ENCODE assay signal across 8 mouse cellular contexts in genomic region chr3:75955661-75956491, GRCm38 (mm10). TPM values are rescaled to one million over a fixed set of nuclear protein-coding genes. Genes with fewer than 3 reads are reported as not detected.
DNase-seq lines count a peak whose midpoint lies in the region; ATAC-seq and TF ChIP-seq lines count a peak whose summit lies in the region.

No protein-coding gene starts in this region.

- peak overlapping the region; percentile 80 for H3K4me2 ChIP-seq in lung, embryonic 14.5 days

- no peaks in the 10 kb centered on the region for H3K36me3 ChIP-seq in lung, embryonic 14.5 days (ENCODE audit: insufficient read depth)
- H3K36me3 ChIP-seq in megakaryocyte, embryonic 14.5 days (replicated peaks; ENCODE audit: low read length), result peaks cover 25% of the 10 kb centered on the region

- no peak for TF ChIP-seq CTCF in lung, embryonic 14.5 days (IDR thresholded peaks at IDR 0.05; ENCODE audit: low read depth)
- no peak for TF ChIP-seq CTCF in layer of hippocampus, adult 2 months (conservative IDR thresholded peaks at IDR 0.05)

- under 1% methylated on average over 47 of the region's 47 CpGs for WGBS in lung, embryonic 14.5 days

- H3K9ac ChIP-seq in lung, embryonic 14.5 days, result peak overlapping the region; percentile 79

- H3K27ac ChIP-seq in lung, embryonic 14.5 days (ENCODE audit: low read depth), result peak overlapping the region; percentile 93
- peak overlapping the region; percentile 85 for H3K27ac ChIP-seq in layer of hippocampus, adult 2 months

- no peaks in the 10 kb centered on the region for H3K9me3 ChIP-seq in lung, embryonic 14.5 days (ENCODE audit: low read depth, low read length)
- H3K9me3 ChIP-seq in megakaryocyte, embryonic 14.5 days, result no peaks in the 10 kb centered on the region

- peak; percentile 74 for DNase-seq in lung, embryonic 14.5 days
- no peak for DNase-seq in lung, postnatal 36 days
- peak; percentile 24 for DNase-seq in c-Kit-positive CD71-negative TER-119-negative erythroid progenitor cells, embryonic 14.5 days (ENCODE audit: low read depth)
- DNase-seq in frontal cortex, postnatal 25 days (ENCODE audit: low spot score in 2 of 2), result peak; percentile 3 to 8
- peak in 1 of 2 experiments; percentile 14 for DNase-seq in layer of hippocampus, adult 2 months (ENCODE audit: low spot score in 2 of 2)
- DNase-seq in skeletal muscle tissue, adult 2 months (ENCODE audit: low read depth, low spot score), result peak; percentile 19
- DNase-seq in gastrocnemius, postnatal 4 days (ENCODE audit: low spot score in 2 of 2), result no peak

- peak; percentile 39 for ATAC-seq in lung, embryonic 14.5 days (ENCODE audit: insufficient read depth)

- H3K4me3 ChIP-seq in lung, embryonic 14.5 days (ENCODE audit: low read depth, low read length), result peak overlapping the region; percentile 72
- H3K4me3 ChIP-seq in layer of hippocampus, adult 2 months, result peak overlapping the region; percentile 80
- peak overlapping the region; percentile 98 for H3K4me3 ChIP-seq in megakaryocyte, embryonic 14.5 days (replicated peaks)

- H3K4me1 ChIP-seq in lung, embryonic 14.5 days (ENCODE audit: insufficient read depth), result peaks cover 19% of the 10 kb centered on the region
- peaks cover 64% of the 10 kb centered on the region for H3K4me1 ChIP-seq in megakaryocyte, embryonic 14.5 days

- H3K27me3 ChIP-seq in lung, embryonic 14.5 days (ENCODE audit: insufficient read depth, low read length), result no peaks in the 10 kb centered on the region
- H3K27me3 ChIP-seq in megakaryocyte, embryonic 14.5 days (replicated peaks), result no peaks in the 10 kb centered on the region

RNA-seq across cellular contexts. Expression of gene Golim4, which starts 0.9 kb away (rescaled TPM):
- 47.8 and 48.3 TPM in 2 replicates for polyA plus RNA-seq in lung, embryonic 14.5 days (2014; fragmentation: Nextera tagmentation; extraction: Ambion mirVana)
- 10 to 100 TPM; 26.2 to 31.5 TPM for total RNA-seq in layer of hippocampus, adult 2 months (2021)
- 4.3 and 11.3 TPM in 2 replicates for polyA plus RNA-seq in megakaryocyte, embryonic 14.5 days (2012; ENCODE audit: insufficient read depth, low replicate concordance)
- total RNA-seq in gastrocnemius, postnatal 4 days (2021), result 10 to 100 TPM; 71.4 to 72.1 TPM

Comparison
In these comparisons a context has a peak if more than half of its experiments do, and no peak if none do; other contexts are left out.
1. DNase-seq: peak in lung, embryonic 14.5 days (single experiment), c-Kit-positive CD71-negative TER-119-negative erythroid progenitor cells, embryonic 14.5 days (single experiment), frontal cortex, postnatal 25 days (2 of 2) and skeletal muscle tissue, adult 2 months (single experiment); none in lung, postnatal 36 days (single experiment) and gastrocnemius, postnatal 4 days (0 of 2).
2. Peak in every context shown above with its lines, with median percentiles within 50 percentile points of each other: H3K4me3 ChIP-seq.